Mouse (Mus musculus): ENCODE measurements around the gene Lrrc4.

DNA sequence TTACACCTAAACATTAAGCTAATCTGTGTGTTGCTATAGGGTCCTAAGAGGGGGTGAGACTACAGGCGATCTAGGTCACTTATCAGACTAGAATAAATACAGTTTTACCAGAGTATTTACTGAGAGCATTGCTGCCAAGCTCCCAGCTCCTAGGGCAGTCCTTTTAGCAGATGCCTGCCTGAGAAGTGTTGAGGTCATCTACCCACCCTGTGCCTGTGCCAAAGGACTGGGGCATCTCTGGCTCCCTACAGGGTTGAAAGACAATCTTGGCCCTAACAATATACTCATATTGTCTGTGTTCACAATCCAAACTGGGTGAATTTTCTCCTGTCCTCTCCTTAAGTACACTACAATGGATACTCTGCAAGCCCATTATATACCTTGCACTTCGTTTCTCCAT, 16.7 kb downstream of the Lrrc4 start:
- TF ChIP-seq CTCF (IDR thresholded peaks at IDR 0.05; ENCODE audit: low read depth, low read length), result no peak
- TF ChIP-seq TAL1 (conservative IDR thresholded peaks at IDR 0.05; ENCODE audit: low read depth, low read length), result no peak
- TF ChIP-seq GATA1 (IDR thresholded peaks at IDR 0.05; ENCODE audit: borderline replicate concordance, low read length), result no peak
